Mouse (Mus musculus) myocyte (in vitro differentiated cells): ENCODE measurements around the gene Adipoq. TPM values are rescaled to one million over a fixed set of nuclear protein-coding genes. Genes with fewer than 3 reads are reported as not detected.

Experiments used
- H3K27me3 ChIP-seq: one replicate; pipeline ENCODE4 v1.6.1; 2011; ENCODE audit not compliant: control insufficient read depth, insufficient read depth, insufficient read length
- H3K36me3 ChIP-seq: one replicate; pipeline ENCODE4 v1.6.1; 2011; ENCODE audit not compliant: control insufficient read depth, insufficient read depth
- H3K4me2 ChIP-seq: one replicate; pipeline ENCODE4 v1.6.1; 2011; ENCODE audit warnings: low read depth, control low read depth
- H3K4me3 ChIP-seq: one replicate; pipeline ENCODE4 v1.5.1; 2011; ENCODE audit warnings: mild to moderate bottlenecking, control low read depth, moderate library complexity
- H3K79me2 ChIP-seq: one replicate; pipeline ENCODE4 v1.6.1; 2011; ENCODE audit not compliant: control insufficient read depth, insufficient read depth
- H3ac ChIP-seq: one replicate; pipeline ENCODE4 v1.6.1; 2011; ENCODE audit not compliant: control insufficient read depth, insufficient read length
- CEBPB ChIP-seq: IDR thresholded peaks from 2 replicates; pipeline ENCODE4 v1.6.1; 2011; ENCODE audit warnings: mild to moderate bottlenecking, moderate library complexity; ENCODE audit not compliant: poor library complexity, insufficient read depth, severe bottlenecking
- E2F4 ChIP-seq: IDR thresholded peaks from one replicate; pipeline ENCODE4 v1.6.1; 2011; ENCODE audit warnings: mild to moderate bottlenecking, control low read depth, moderate library complexity; ENCODE audit not compliant: insufficient read depth
- MAX ChIP-seq: IDR thresholded peaks from one replicate; pipeline ENCODE4 v1.6.1; 2011; ENCODE audit warnings: low read depth, mild to moderate bottlenecking, control low read depth
- MYOD1 ChIP-seq, 3 experiments: IDR thresholded peaks; one replicate each; pipeline ENCODE4 v1.6.1; 2011; ENCODE audit warnings: control low read depth in 2 of 3, low read depth in 2 of 3, mild to moderate bottlenecking in 2 of 3, moderate library complexity in 1 of 3; ENCODE audit not compliant: insufficient read length in 2 of 3, control insufficient read depth in 1 of 3
- MYOG ChIP-seq, 3 experiments: IDR thresholded peaks; one replicate each; pipeline ENCODE4 v1.6.1; 2011; ENCODE audit warnings: control low read depth in 2 of 3, low read depth in 2 of 3, mild to moderate bottlenecking in 2 of 3; ENCODE audit not compliant: insufficient read length in 2 of 3, control insufficient read depth in 1 of 3, insufficient read depth in 1 of 3
- POLR2A ChIP-seq: IDR thresholded peaks from one replicate; pipeline ENCODE4 v1.6.1; 2011; ENCODE audit warnings: low read depth, mild to moderate bottlenecking, control low read depth, moderate library complexity; ENCODE audit not compliant: insufficient read length
- POLR2AphosphoS2 ChIP-seq: IDR thresholded peaks from one replicate; pipeline ENCODE4 v1.6.1; 2011; ENCODE audit warnings: low read depth, control low read depth; ENCODE audit not compliant: insufficient read length
- REST ChIP-seq: IDR thresholded peaks from one replicate; pipeline ENCODE4 v1.6.1; 2011; ENCODE audit warnings: mild to moderate bottlenecking, control low read depth, moderate library complexity; ENCODE audit not compliant: insufficient read depth, insufficient read length
- SRF ChIP-seq: IDR thresholded peaks from one replicate; pipeline ENCODE4 v1.6.1; 2011; ENCODE audit warnings: low read depth; ENCODE audit not compliant: control insufficient read depth, insufficient read length
- TCF12 ChIP-seq: IDR thresholded peaks from one replicate; pipeline ENCODE4 v1.6.1; 2011; ENCODE audit warnings: mild to moderate bottlenecking, control low read depth; ENCODE audit not compliant: poor library complexity, insufficient read depth, severe bottlenecking
- TCF3 ChIP-seq: IDR thresholded peaks from one replicate; pipeline ENCODE4 v1.6.1; 2011; ENCODE audit warnings: low read depth, control low read depth; ENCODE audit not compliant: insufficient read length
- USF1 ChIP-seq: IDR thresholded peaks from one replicate; pipeline ENCODE4 v1.6.1; 2011; ENCODE audit warnings: low read depth, mild to moderate bottlenecking, control low read depth, moderate library complexity
- polyA plus RNA-seq: library from polyadenylated mRNA; unstranded; fragments of >200 nt; fragmentation: generic; extraction: Trizol; gene quantifications from one replicate; pipeline ENCODE4 v1.2.1, GENCODE M21; 2012; ENCODE audit warnings: missing spikeins

The Adipoq gene
- polyA plus RNA-seq, 1 experiment, result not detected

- no peak overlapping the region for H3K4me2 ChIP-seq
- H3K79me2 ChIP-seq, result no peaks in the 10 kb centered on the region
- TF ChIP-seq CEBPB (no peak), MYOG (IDR thresholded peaks at IDR 0.05; ENCODE audit: control insufficient read depth in 1 of 3, insufficient read depth in 1 of 3, insufficient read length in 2 of 3, low read depth in 2 of 3) (no peak), USF1 (no peak), POLR2A (no peak), REST (no peak)
- peaks cover 10% of the 10 kb centered on the region for H3K27me3 ChIP-seq
- no peak overlapping the region for H3K4me3 ChIP-seq
- H3ac ChIP-seq, result no peak overlapping the region
- H3K36me3 ChIP-seq, result no peaks in the 10 kb centered on the region
Observed at GRCm38 (mm10) chr16:23191560-23192242, 45.4 kb downstream of the Adipoq start.

- H3K4me2 ChIP-seq, result no peak overlapping the region
- no peaks in the 10 kb centered on the region for H3K36me3 ChIP-seq
- H3K79me2 ChIP-seq, result no peaks in the 10 kb centered on the region
- no peak overlapping the region for H3K4me3 ChIP-seq
- TF ChIP-seq REST (no peak), SRF (no peak), CEBPB (no peak), MAX (no peak), MYOG (IDR thresholded peaks at IDR 0.05; ENCODE audit: control insufficient read depth in 1 of 3, insufficient read depth in 1 of 3, insufficient read length in 2 of 3, low read depth in 2 of 3) (no peak), TCF3 (no peak), MYOD1 (IDR thresholded peaks at IDR 0.05; ENCODE audit: control insufficient read depth in 1 of 3, insufficient read length in 2 of 3, low read depth in 2 of 3) (no peak), E2F4 (no peak), POLR2A (no peak), USF1 (no peak), TCF12 (no peak)
- no peak overlapping the region for H3ac ChIP-seq
- peaks cover 22% of the 10 kb centered on the region for H3K27me3 ChIP-seq
Observed at GRCm38 (mm10) chr16:23195618-23196017, 49.3 kb downstream of the Adipoq start.

- no peaks in the 10 kb centered on the region for H3K79me2 ChIP-seq
- H3K27me3 ChIP-seq, result peaks cover 22% of the 10 kb centered on the region
- H3ac ChIP-seq, result no peak overlapping the region
- TF ChIP-seq CEBPB, result no peak
- TF ChIP-seq POLR2AphosphoS2, result no peak
- TF ChIP-seq TCF12, result no peak
- no peak for TF ChIP-seq MYOG (IDR thresholded peaks at IDR 0.05; ENCODE audit: control insufficient read depth in 1 of 3, insufficient read depth in 1 of 3, insufficient read length in 2 of 3, low read depth in 2 of 3)
- TF ChIP-seq SRF, result no peak
- no peak for TF ChIP-seq POLR2A
- TF ChIP-seq REST, result no peak
- TF ChIP-seq MAX, result no peak
- no peak for TF ChIP-seq E2F4
- H3K36me3 ChIP-seq, result no peaks in the 10 kb centered on the region
- no peak overlapping the region for H3K4me3 ChIP-seq
- H3K4me2 ChIP-seq, result no peak overlapping the region
Observed at GRCm38 (mm10) chr16:23196296-23196695, 50.0 kb downstream of the Adipoq start.

GRCm38 (mm10) chr16:23196791-23197190 is 50.5 kb downstream of the Adipoq start:
- no peaks in the 10 kb centered on the region for H3K79me2 ChIP-seq
- H3K36me3 ChIP-seq, result no peaks in the 10 kb centered on the region
- no peak overlapping the region for H3K4me3 ChIP-seq
- no peak overlapping the region for H3K4me2 ChIP-seq
- H3K27me3 ChIP-seq, result peaks cover 17% of the 10 kb centered on the region
- no peak overlapping the region for H3ac ChIP-seq
- TF ChIP-seq CEBPB, result no peak
- no peak for TF ChIP-seq MYOG (IDR thresholded peaks at IDR 0.05; ENCODE audit: control insufficient read depth in 1 of 3, insufficient read depth in 1 of 3, insufficient read length in 2 of 3, low read depth in 2 of 3)
- TF ChIP-seq POLR2AphosphoS2, result no peak
- TF ChIP-seq TCF12, result no peak
- no peak for TF ChIP-seq REST
- TF ChIP-seq MAX, result no peak
- no peak for TF ChIP-seq E2F4
- TF ChIP-seq TCF3, result no peak
- TF ChIP-seq MYOD1 (IDR thresholded peaks at IDR 0.05; ENCODE audit: control insufficient read depth in 1 of 3, insufficient read length in 2 of 3, low read depth in 2 of 3), result no peak
- TF ChIP-seq SRF, result no peak
- no peak for TF ChIP-seq USF1
- TF ChIP-seq POLR2A, result no peak

GRCm38 (mm10) chr16:23201498-23201897 is 55.2 kb downstream of the Adipoq start:
- Histone ChIP-seq H3K4me3 (no peak overlapping the region), H3ac (no peak overlapping the region), H3K27me3 (peaks cover 14% of the 10 kb centered on the region), H3K36me3 (no peaks in the 10 kb centered on the region), H3K4me2 (no peak overlapping the region), H3K79me2 (no peaks in the 10 kb centered on the region)
- no peak for TF ChIP-seq E2F4
- TF ChIP-seq TCF3, result no peak
- no peak for TF ChIP-seq MYOD1 (IDR thresholded peaks at IDR 0.05; ENCODE audit: control insufficient read depth in 1 of 3, insufficient read length in 2 of 3, low read depth in 2 of 3)
- TF ChIP-seq CEBPB, result no peak
- TF ChIP-seq USF1, result no peak
- TF ChIP-seq REST, result no peak
- TF ChIP-seq SRF, result no peak
- no peak for TF ChIP-seq MAX
- no peak for TF ChIP-seq POLR2A
- TF ChIP-seq MYOG (IDR thresholded peaks at IDR 0.05; ENCODE audit: control insufficient read depth in 1 of 3, insufficient read depth in 1 of 3, insufficient read length in 2 of 3, low read depth in 2 of 3), result no peak
- TF ChIP-seq TCF12, result no peak
- no peak for TF ChIP-seq POLR2AphosphoS2

Other genes with a start within 250 kb of the Adipoq start
- 1.7 TPM for gene Fetub, start 228.2 kb upstream of the Adipoq start, polyA plus RNA-seq
- gene Hrg, start 195.5 kb upstream of the Adipoq start, polyA plus RNA-seq, result not detected
- gene Kng2, start 117.1 kb upstream of the Adipoq start, polyA plus RNA-seq, result not detected
- gene Kng1, start 88.7 kb upstream of the Adipoq start, polyA plus RNA-seq, result not detected
- 141 TPM for gene Eif4a2, start 39.1 kb upstream of the Adipoq start, polyA plus RNA-seq
- 18.9 TPM for gene Rfc4, start 18.8 kb upstream of the Adipoq start, polyA plus RNA-seq
- gene St6gal1, start 78.2 kb downstream of the Adipoq start, polyA plus RNA-seq, result 5.7 TPM